Mouse (Mus musculus): ENCODE results near the gene Pla2g4c.

- TF ChIP-seq CTCF (IDR thresholded peaks at IDR 0.05; ENCODE audit: insufficient read depth, low read length), result no peak
- no peak for TF ChIP-seq POLR2A (IDR thresholded peaks at IDR 0.05; ENCODE audit: borderline replicate concordance, extremely low read depth, low read depth, low read length)
Observed at GRCm38 (mm10) chr7:13330575-13330974, 6.1 kb downstream of the Pla2g4c start.

All from lung, adult 2 months (tissue).